Mouse (Mus musculus) Patski (cell line): ENCODE measurements at regions not wholly inside any gene's neighbourhood (a gene's known extent, or its start where the extent isn't known, plus 50 kb on each side); places are given as distances from the start of the nearest gene placed in this dataset.

Experiments
- ATAC-seq: fragments of 100-300 bp; one replicate; pipeline ENCODE4 v1.8.0; 2021
- CTCF ChIA-PET: fragments of 350-600 bp; sonication (Branson Sonifier 250); formaldehyde crosslinking; loops from one replicate; lab custom pipeline; 2022; ENCODE audit warnings: inconsistent platforms; lab: Charles Lee
- POLR2A ChIA-PET: fragments of 350-600 bp; sonication (Branson Sonifier 250); formaldehyde crosslinking; loops from one replicate; lab custom pipeline; 2022; ENCODE audit warnings: antibody characterized with exemption, inconsistent platforms; lab: Charles Lee
- DNase-seq: peaks from one replicate; pipeline ENCODE4 v3.0.0-alpha.2; 2011; ENCODE audit warnings: low read depth, low spot score
- H3K27me3 ChIP-seq: fragments of 371-371 bp; one replicate; pipeline ENCODE4 v1.5.1; 2021
- CTCF ChIP-seq: fragments of 100-300 bp; IDR thresholded peaks from one replicate; pipeline ENCODE4 v1.5.1; 2021
- in situ Hi-C: fragments of 300-500 bp; cut with MboI; formaldehyde crosslinking; loops from 3 replicates; pipeline ENCODE4 v1.11.1; 2018; ENCODE audit warnings: low pct_unique_long_range_greater_than_20kb, mixed read lengths

GRCm38 (mm10) chr15:96752062-96752358 lies 52.5 kb upstream of the Slc38a2 start:
- no peaks in the 10 kb centered on the region for H3K27me3 ChIP-seq
- ChIA-PET POLR2A (no interaction called here), CTCF (no interaction called here)
- in situ Hi-C loops = no loop called here
- no peak for TF ChIP-seq CTCF
- no peak for ATAC-seq
- no peak for DNase-seq

- TF ChIP-seq CTCF = no peak
- POLR2A ChIA-PET = no interaction called here
- no peak for ATAC-seq
- no peak for DNase-seq
- CTCF ChIA-PET = interaction anchor here (1.4 kb wide), 1 partner anchor 10 kb away, joined by 3 read pairs; no protein-coding TSS in a partner anchor
- in situ Hi-C loops = no loop called here
- no peaks in the 10 kb centered on the region for H3K27me3 ChIP-seq
These were observed 51.9 kb upstream of the Slc38a2 start for GRCm38 (mm10) chr15:96751243-96752061.

GRCm38 (mm10) chr15:96749534-96750256 lies 50.2 kb upstream of the Slc38a2 start:
- no peak for DNase-seq
- in situ Hi-C loops = no loop called here
- ChIA-PET POLR2A (no interaction called here), CTCF (interaction anchor here (1.1 kb wide), 1 partner anchor 10 kb away, joined by 4 read pairs; no protein-coding TSS in a partner anchor)
- TF ChIP-seq CTCF = no peak
- H3K27me3 ChIP-seq = no peaks in the 10 kb centered on the region
- ATAC-seq = no peak
